Mouse (Mus musculus): ENCODE results near the gene Gsdma2. TPM values are rescaled to one million over a fixed set of nuclear protein-coding genes. Genes with fewer than 3 reads are reported as not detected.
"Not testable (repeated sequence)": the region's sequence is repeated elsewhere in the genome, so short reads cannot be mapped to it uniquely, and the experiment has no call there.

Gene Gsdma2
- under 1 TPM in 1 of 4 experiments, not detected in 3; 0.25 TPM for total RNA-seq (2022)

DNA sequence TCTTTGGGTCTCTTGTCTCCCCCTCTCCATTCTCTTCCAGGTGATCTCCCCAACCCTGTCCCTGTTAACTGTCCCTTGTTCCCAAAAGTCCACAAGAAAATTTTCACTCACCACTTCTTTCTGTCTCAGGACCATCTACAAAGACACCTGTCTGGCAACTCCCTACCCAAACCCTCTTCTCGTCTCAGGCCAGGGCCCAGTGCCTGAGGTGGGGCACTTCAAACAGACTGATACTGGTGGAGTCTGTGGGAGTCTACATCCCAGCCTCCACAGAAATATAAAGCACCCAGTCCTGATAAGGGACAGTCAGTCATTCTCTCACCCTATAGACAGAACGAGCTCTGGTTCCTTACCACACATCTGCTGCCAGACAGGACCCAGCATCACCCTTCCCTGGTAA, at the start of gene Gsdma2:
Gene Gsdma2 (plus strand): TSS at position 301 of the 400 bp plus-strand sequence.
- no peak for DNase-seq (ENCODE audit: low spot score)

DNA sequence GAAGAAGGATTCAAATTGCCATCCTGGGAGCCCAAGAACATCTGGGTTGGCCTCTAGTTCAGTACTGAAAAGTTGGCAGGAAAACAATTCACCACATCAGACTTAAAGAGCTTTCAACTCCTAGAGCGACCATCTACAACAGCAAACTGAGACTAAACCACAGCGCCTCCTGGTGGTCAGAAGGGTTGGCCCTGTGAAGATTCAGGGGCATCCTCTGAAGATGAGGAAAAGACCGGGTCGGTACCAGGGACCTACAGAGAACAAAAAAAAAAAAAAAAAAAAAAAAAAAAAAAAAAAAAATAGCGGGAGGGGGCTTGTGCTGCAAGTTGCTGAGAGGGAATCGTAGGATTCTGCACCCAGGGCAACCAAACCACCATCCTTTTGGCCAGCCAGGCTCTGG, 49.2 kb upstream of the Gsdma2 start:
- DNase-seq (ENCODE audit: low spot score): peak; percentile 46

GRCm38 (mm10) chr11:98597991-98598390, 48.6 kb upstream of the Gsdma2 start, which contains the start of gene Lrrc3c:
TSS of gene Lrrc3c (plus strand) at chr11:98598291.
- no peak for DNase-seq (ENCODE audit: low spot score)

DNA sequence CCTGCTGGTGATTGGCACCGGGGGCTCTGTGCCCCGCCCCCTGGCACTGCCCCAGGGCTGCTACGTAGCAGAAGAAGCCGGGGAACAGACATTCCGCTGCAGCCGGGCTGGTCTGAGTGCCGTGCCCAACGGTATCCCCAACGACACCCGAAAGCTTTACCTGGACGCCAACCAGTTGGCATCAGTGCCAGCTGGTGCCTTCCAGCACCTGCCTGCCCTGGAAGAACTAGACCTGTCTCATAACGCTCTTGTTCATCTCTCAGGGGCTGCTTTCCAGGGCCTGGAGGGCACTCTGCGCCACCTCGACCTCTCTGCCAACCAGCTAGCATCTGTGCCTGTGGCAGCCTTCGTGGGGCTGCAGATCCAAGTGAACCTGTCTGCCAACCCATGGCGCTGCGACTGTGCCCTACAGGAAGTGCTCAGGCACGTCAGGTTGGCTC, 47.7 kb upstream of the Gsdma2 start:
- no peak for DNase-seq (ENCODE audit: low spot score)

DNA sequence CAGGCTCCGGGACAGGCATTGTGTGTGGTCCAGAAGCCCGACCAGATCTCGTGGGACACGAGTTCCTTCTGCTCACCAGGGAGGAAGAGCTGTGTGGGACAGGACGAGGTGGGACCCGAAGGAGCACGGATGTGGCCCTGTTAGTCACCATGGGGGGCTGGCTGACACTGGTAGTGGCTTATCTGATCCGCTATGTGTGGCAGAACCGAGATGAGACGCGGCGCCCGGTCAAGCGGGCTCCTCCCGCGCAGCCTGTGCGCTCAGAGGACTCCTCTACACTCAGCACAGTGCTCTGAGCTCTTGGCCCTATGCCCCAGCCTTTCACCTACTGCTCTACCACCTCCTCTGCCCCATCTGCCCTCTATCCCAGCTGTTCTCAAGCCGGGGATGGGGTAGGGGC, 47.3 kb upstream of the Gsdma2 start:
- DNase-seq (ENCODE audit: low spot score): no peak

DNA sequence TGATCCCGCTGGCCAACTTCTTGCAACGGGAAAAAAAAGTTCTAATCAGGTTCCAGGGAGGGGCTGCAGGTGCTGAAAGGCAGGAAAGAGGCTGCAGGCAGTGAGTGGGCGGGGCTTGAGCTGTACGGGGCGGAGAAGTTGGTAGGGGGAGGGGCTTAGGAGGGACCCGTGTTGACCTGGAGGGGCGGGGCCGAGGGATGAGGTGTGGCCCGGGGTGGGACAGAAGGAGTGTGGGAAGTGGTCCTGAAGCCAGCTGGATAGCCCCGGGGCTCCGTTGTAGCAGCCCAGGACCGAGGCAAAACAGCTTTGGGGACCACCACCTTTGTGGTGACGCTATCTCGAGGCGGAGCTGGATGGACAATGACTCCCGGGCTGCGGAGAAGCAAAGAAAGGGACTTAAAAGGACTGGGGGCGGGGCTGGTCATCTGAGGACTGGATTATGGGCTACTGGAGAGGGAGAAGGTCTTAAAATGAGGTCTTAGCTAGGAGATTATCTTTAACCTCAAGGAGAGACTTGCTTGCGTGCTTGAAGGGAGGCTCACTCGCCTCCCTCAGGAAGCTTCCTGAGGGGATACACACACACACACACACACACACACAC, 44.4 kb upstream of the Gsdma2 start:
- DNase-seq (ENCODE audit: low spot score): no peak

GRCm38 (mm10) chr11:98603953-98604352, 42.6 kb upstream of the Gsdma2 start:
- DNase-seq (ENCODE audit: low spot score): no peak

GRCm38 (mm10) chr11:98604911-98605310, 41.6 kb upstream of the Gsdma2 start:
- not testable (repeated sequence) for DNase-seq (ENCODE audit: low spot score)

DNA sequence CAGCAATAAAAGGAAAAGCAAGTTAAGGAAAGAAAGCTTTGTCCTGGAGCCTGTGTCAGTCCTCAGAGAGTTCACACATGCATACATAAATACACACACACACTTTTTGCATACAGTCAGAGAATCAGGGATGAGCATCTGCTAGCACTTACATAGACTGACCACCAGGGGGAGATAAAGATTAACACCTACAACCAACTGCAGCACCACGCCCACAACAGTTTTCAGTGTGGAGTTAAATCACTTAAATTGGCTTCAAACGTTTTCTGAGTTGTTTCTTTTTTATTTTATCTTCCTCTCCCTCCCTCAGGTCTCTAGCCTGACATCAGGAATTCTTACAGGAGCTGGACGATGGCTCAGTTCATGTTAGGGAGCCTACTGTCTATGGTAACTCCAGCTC, 39.8 kb upstream of the Gsdma2 start:
- DNase-seq (ENCODE audit: low spot score): peak; percentile 47

DNA sequence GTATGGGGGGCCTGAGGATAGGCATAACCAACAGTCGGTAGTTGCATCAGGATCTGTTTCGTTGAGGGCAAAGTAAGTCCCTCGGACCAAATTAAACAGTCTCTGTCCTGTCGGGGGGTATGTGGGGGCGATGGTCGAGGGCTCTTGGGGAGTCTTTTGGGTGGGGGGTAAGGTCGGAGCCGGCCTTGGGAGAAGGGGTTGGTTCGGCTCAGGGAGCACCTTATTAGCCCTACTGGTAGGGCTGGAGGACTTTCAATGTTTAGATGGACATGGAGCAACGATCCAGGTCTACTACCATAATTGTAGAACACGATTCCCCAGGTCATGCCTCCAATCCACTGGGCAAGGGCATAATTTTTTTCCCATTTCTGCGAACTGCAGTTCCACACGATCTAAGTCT, 25.8 kb upstream of the Gsdma2 start:
- DNase-seq (ENCODE audit: low spot score): no peak

DNA sequence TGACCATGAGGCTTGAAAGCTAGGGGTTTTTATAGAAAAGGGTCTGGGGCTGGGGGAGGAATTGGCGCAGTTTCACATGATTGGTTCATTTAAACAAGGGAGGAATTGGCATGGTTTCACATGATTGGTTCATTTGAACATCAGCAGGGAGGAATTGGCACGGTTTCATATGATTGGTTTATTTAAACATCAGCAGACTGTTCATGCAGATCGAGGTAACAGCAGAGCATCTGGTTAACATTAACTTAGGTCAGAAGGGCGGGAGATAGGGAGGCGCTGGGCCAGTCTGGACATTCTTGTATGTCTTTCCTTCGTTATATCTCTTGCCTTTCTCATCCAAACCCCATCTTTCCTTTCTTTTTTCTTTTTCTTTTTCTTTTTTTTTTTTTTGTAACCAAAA, 22.6 kb upstream of the Gsdma2 start:
- not testable (repeated sequence) for DNase-seq (ENCODE audit: low spot score)

- DNase-seq (ENCODE audit: low spot score): not testable (repeated sequence)
Measured at GRCm38 (mm10) chr11:98624381-98624780, 22.2 kb upstream of the Gsdma2 start.

DNA sequence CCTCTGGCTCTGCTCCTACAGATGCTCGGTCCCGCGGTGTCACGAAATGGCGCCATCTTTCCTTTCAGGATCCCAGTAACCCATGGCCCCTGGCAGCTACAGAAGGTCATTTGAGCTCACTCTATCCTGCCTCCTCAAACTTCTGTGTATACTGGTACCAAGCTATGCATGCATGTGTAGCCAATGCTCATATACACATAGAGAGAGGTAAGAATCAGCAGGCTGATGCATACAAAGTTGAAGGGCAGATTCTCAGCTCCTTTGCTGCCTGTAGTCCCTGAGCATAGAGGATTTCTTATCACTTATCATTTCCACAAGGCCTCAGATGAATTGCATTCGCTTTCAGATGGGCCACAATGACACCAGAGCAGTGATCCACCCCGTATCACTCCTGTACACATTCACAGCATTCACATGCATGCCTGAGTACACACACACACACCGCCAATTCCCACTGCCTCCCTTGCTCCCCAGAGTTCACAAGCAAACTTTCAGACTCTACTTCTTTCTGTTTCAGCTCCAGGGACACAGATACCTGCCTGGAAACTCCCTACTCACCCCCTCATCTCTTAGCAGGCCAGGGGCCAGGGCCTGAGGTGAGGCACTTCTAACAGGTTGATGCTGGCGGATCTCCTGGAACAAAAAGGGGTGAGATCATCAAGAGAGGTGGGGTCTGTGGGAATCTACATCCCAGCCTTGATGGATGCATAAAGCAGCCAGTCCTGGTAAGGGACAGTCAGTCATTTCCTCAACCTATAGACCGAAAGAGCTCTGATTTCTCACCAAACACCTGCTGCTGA, 20.7 kb upstream of the Gsdma2 start, which contains the start of the genes Gm12355 and Gsdma3:
Gene Gm12355 (minus strand): TSS at position 51 of the 800 bp plus-strand sequence.
Gene Gsdma3 (plus strand): TSS at position 750 of the 800 bp plus-strand sequence.
- DNase-seq (ENCODE audit: low spot score): no peak

GRCm38 (mm10) chr11:98628706-98629105, 17.9 kb upstream of the Gsdma2 start:
- no peak for DNase-seq (ENCODE audit: low spot score)

DNA sequence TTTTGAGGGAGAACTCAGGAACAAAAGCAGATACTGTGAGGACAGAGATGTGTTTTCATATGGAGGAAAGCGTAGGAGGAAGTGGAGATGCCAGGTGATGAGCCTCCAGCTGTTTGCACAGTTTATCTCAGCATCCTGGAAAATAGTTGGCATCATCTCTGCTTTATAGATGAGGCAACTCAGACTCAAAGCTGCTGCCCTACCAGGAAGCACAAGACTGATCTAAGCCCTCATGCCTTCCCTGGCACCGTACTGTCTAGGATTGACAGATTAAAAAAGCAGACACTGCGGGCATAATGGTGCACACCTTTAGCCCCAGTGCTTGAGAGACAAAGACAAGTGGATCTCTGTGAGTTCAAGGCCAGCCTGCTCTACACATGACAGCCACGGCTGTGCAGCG, 15.9 kb upstream of the Gsdma2 start:
- no peak for DNase-seq (ENCODE audit: low spot score)

- not testable (repeated sequence) for DNase-seq (ENCODE audit: low spot score)
Measured at GRCm38 (mm10) chr11:98635312-98635970, 11.1 kb upstream of the Gsdma2 start.

DNA sequence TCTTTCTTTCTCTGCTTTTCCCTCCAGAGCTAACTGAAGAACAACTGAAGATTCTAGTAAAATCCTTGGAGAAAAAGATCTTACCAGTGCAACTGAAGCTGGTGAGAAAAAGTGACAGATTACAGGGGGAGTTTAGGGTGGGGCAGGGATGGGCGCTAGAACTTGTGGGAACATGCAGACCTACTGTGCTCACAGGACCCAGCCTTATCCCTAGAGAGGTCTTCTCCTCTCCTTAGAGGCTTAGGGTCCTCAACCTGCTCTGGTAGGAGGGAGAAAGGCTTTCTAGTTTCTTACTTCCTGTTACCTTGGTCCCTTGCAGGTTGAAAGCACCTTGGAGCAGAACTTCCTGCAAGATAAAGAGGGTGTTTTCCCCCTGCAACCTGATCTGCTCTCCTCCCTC, 9.1 kb upstream of the Gsdma2 start:
- no peak for DNase-seq (ENCODE audit: low spot score)

DNA sequence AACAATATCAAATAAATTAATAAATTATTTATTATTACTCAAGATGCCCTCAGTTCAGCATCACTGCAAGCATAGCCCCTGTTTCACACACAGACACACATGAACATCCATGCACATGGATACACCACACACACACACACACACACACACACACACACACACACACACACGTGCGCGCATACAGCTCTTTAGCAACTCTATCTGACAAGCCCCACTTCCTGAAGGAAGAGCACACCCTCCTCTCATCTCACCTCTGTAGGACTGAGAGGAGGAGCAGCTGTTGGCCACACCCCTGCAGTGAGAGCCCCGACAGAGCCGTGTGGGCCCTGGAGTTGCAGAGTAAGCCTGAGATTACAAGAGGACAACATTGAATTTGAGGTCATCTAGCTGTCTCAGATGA, 6.5 kb upstream of the Gsdma2 start:
- no peak for DNase-seq (ENCODE audit: low spot score)

DNA sequence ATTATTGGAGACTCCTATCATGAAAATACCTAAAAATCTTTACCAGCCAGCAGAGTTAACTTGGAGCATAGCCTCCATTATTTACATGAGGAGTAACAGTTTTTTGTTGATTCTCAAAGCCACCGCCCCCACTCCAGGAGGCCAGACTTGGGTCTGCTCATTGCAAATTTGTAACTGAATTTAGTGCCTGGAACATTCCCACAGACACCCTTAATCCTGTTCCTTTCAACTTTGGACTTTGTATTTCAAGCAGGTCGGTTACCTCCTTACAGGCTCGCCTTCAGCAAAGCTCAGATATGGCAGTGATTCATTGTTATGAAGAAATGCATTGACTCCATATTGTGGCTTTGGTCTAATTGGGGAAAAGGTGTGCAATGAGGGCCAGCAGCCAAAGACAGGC, 1.8 kb upstream of the Gsdma2 start:
- no peak for DNase-seq (ENCODE audit: low spot score)

DNA sequence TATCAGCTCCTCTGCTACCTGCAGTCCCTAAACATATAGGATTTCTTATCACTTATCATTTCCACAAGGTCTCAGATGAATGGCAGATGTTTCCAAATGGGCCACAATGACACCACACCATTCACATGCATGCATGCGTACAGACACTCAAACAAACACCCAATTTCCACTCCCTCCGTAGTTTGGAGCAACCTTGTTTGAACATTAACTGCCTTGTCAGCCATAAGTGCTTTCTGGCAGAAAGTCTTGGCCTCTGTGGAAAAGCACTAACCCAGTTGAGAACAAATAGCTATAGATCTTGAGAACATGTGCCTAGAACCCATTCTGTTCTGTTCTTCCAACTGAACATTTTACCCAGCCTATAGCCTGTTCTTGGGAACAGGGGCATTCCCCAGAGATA, 613 bp upstream of the Gsdma2 start:
- no peak for DNase-seq (ENCODE audit: low spot score)

- not testable (repeated sequence) for DNase-seq (ENCODE audit: low spot score)
Measured at GRCm38 (mm10) chr11:98655076-98655475, 8.5 kb downstream of the Gsdma2 start.

GRCm38 (mm10) chr11:98660517-98660916, 14.0 kb downstream of the Gsdma2 start:
- peak; percentile 61 for DNase-seq (ENCODE audit: low spot score)

Measured in heart, adult 8-10 months (tissue).